Mouse (Mus musculus) intestine, embryonic 16.5 days (tissue): Measurements from ENCODE around the gene Adamts17. TPM values are rescaled to one million over a fixed set of nuclear protein-coding genes. Genes with fewer than 3 reads are reported as not detected.
A peak's percentile ranks its signal among the peaks of the same experiment; 100 is the strongest.

Experiments used
- ATAC-seq: fragments of 200-750 bp; cut with Nextera tagmentation; 2 replicates; pipeline ENCODE4 v1.8.0; 2017; ENCODE audit warnings: moderate TSS enrichment, moderate library complexity
- H3K27ac ChIP-seq: fragments of 300-500 bp; sonication (generic); 2 replicates; pipeline ENCODE4 v1.5.1; 2014; ENCODE audit warnings: mild to moderate bottlenecking, low read length
- H3K27me3 ChIP-seq: fragments of 300-500 bp; sonication (generic); replicated peaks from 2 replicates; pipeline ENCODE4 v1.6.1; 2014; ENCODE audit warnings: low read length, control low read depth, mixed read lengths; ENCODE audit not compliant: control insufficient read depth, insufficient read depth
- H3K36me3 ChIP-seq: fragments of 300-500 bp; sonication (generic); 2 replicates; pipeline ENCODE4 v1.6.1; 2014; ENCODE audit warnings: low read length, control low read depth; ENCODE audit not compliant: control insufficient read depth, insufficient read depth
- H3K4me1 ChIP-seq: fragments of 300-500 bp; sonication (generic); 2 replicates; pipeline ENCODE4 v1.6.1; 2014; ENCODE audit warnings: low read length, control low read depth, mixed read lengths; ENCODE audit not compliant: control insufficient read depth, insufficient read depth
- H3K4me2 ChIP-seq: fragments of 300-500 bp; sonication (generic); 2 replicates; pipeline ENCODE4 v1.6.1; 2014; ENCODE audit warnings: low read depth, low read length, control low read depth
- H3K4me3 ChIP-seq: fragments of 300-500 bp; sonication (generic); 2 replicates; pipeline ENCODE4 v1.5.1; 2014; ENCODE audit warnings: mild to moderate bottlenecking, low read length
- H3K9ac ChIP-seq: fragments of 300-500 bp; sonication (generic); 2 replicates; pipeline ENCODE4 v1.6.1; 2014; ENCODE audit warnings: low read depth, low read length
- H3K9me3 ChIP-seq: fragments of 300-500 bp; sonication (generic); 2 replicates; pipeline ENCODE4 v1.6.1; 2016; ENCODE audit warnings: low read length, control low read depth; ENCODE audit not compliant: control insufficient read depth
- WGBS: fragments of 180-500 bp; shearing (Covaris S2); extraction: QIAGEN DNeasy Blood & Tissue Kit; methylation state at CpG from one replicate; pipeline ENCODE4 v1.1.7; 2014; 5-methylcytosine and 5-hydroxymethylcytosine counted together
- polyA plus RNA-seq: library from polyadenylated mRNA; unstranded; fragments of >200 nt; fragmentation: Nextera tagmentation; extraction: Ambion mirVana; gene quantifications from 2 replicates; pipeline ENCODE4 v1.2.1, GENCODE M21; 2015

Adamts17 gene
- polyA plus RNA-seq, 1 experiment from 2014 or later, result 3.7 TPM

GRCm38 (mm10) chr7:66858247-66859075 is 18.9 kb downstream of the Adamts17 start:
- H3K36me3 ChIP-seq, result no peaks in the 10 kb centered on the region
- H3K4me3 ChIP-seq, result no peak overlapping the region
- no peaks in the 10 kb centered on the region for H3K27me3 ChIP-seq
- 50% methylated on average over 12 of the region's 12 CpGs for WGBS
- ATAC-seq, result peak; percentile 58; the same call in 1 of the 2 replicates
- H3K9me3 ChIP-seq, result no peaks in the 10 kb centered on the region
- H3K4me1 ChIP-seq, result peaks cover 3% of the 10 kb centered on the region; the same call in 1 of the 2 replicates
- no peak overlapping the region for H3K9ac ChIP-seq
- H3K4me2 ChIP-seq, result no peak overlapping the region
- 0 out of 2 replicates have a peak overlapping the region, but pooled peaks have one; percentile 31 for H3K27ac ChIP-seq

GRCm38 (mm10) chr7:66859220-66859619 is 19.7 kb downstream of the Adamts17 start:
- Histone ChIP-seq H3K4me2 (no peak overlapping the region), H3K4me1 (peaks cover 3% of the 10 kb centered on the region; the same call in 1 of the 2 replicates), H3K9me3 (no peaks in the 10 kb centered on the region), H3K36me3 (no peaks in the 10 kb centered on the region), H3K9ac (no peak overlapping the region), H3K27ac (no peak overlapping the region), H3K27me3 (no peaks in the 10 kb centered on the region), H3K4me3 (no peak overlapping the region)
- ATAC-seq, result no peak
- 87% methylated on average over 5 of the region's 5 CpGs for WGBS

GRCm38 (mm10) chr7:66866944-66867718 is 27.6 kb downstream of the Adamts17 start:
- no peaks in the 10 kb centered on the region for H3K27me3 ChIP-seq
- H3K4me2 ChIP-seq, result no peak overlapping the region
- 56% methylated on average over 19 of the region's 19 CpGs for WGBS
- H3K4me3 ChIP-seq, result no peak overlapping the region
- peak overlapping the region; percentile 78 for H3K27ac ChIP-seq
- ATAC-seq, result no peak
- no peak overlapping the region for H3K9ac ChIP-seq
- H3K36me3 ChIP-seq, result no peaks in the 10 kb centered on the region
- H3K9me3 ChIP-seq, result no peaks in the 10 kb centered on the region
- peaks cover 25% of the 10 kb centered on the region for H3K4me1 ChIP-seq

- Histone ChIP-seq H3K9ac (no peak overlapping the region), H3K27ac (peak overlapping the region; percentile 78), H3K4me1 (peaks cover 27% of the 10 kb centered on the region), H3K4me2 (no peak overlapping the region), H3K36me3 (no peaks in the 10 kb centered on the region), H3K27me3 (no peaks in the 10 kb centered on the region), H3K4me3 (no peak overlapping the region), H3K9me3 (no peaks in the 10 kb centered on the region)
- WGBS, result 40% methylated on average over 13 of the region's 13 CpGs
- ATAC-seq, result peak; percentile 60
Measured at GRCm38 (mm10) chr7:66867719-66868501, 28.4 kb downstream of the Adamts17 start.

DNA sequence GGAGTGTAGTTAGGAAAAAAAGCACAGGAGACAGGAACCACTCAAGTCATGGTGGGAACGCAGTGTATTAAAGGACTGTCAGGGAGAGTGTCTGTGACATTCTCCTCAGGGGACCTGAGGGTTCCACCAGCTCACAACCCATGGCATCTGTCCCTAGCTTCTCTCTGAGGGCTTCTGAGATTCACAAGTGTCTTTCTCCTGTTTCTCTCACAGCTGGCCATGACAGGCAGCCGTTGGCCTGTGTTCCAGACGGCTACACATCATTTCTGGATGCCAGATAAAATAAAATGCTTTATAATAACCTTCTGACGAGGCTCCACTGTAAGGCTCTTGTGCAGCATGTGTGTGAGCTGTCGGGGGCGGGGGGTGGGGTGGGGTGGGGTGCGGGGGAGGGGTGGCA is 32.0 kb downstream of the Adamts17 start:
- Histone ChIP-seq H3K27ac (peak overlapping the region; percentile 84), H3K4me1 (peaks cover 25% of the 10 kb centered on the region), H3K9ac (no peak overlapping the region), H3K9me3 (no peaks in the 10 kb centered on the region), H3K36me3 (no peaks in the 10 kb centered on the region), H3K4me3 (no peak overlapping the region), H3K4me2 (no peak overlapping the region), H3K27me3 (no peaks in the 10 kb centered on the region)
- peak; percentile 71 for ATAC-seq
- 47% methylated on average over 7 of the region's 7 CpGs for WGBS

DNA sequence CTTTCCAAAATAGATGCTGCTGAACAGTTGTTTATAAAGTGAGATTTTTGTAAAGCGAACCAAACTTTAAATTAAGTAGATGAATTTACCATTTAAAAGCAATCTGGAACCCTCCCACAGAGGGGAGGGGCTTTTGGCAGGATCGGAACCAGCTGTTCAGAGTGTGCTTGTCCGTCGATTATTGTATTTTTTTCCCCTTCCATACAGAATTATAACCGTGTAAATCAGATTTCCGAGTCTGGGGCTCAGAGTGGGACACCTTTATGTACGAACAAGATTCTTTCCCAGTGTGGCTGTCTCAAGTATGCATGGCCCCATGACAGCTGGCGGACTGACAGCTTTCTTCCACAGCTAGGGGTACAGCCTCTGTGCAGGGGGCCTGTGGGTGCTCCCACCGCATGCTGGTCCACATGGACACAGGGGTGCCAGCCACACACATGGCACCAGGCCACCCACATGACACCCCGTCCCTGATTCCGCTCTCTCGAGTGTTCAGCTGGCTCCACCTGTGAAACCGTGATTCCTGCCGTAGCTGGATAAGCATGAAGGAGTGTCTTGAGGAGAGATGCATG is 32.5 kb downstream of the Adamts17 start:
- 60% methylated on average over 14 of the region's 14 CpGs for whole genome bisulfite sequencing
- Histone ChIP-seq H3K27ac (peak overlapping the region; percentile 56), H3K4me3 (no peak overlapping the region), H3K36me3 (no peaks in the 10 kb centered on the region), H3K27me3 (no peaks in the 10 kb centered on the region), H3K4me2 (no peak overlapping the region), H3K4me1 (peaks cover 21% of the 10 kb centered on the region), H3K9me3 (no peaks in the 10 kb centered on the region), H3K9ac (no peak overlapping the region)
- ATAC-seq, result peak; percentile 53; the same call in 1 of the 2 replicates

DNA sequence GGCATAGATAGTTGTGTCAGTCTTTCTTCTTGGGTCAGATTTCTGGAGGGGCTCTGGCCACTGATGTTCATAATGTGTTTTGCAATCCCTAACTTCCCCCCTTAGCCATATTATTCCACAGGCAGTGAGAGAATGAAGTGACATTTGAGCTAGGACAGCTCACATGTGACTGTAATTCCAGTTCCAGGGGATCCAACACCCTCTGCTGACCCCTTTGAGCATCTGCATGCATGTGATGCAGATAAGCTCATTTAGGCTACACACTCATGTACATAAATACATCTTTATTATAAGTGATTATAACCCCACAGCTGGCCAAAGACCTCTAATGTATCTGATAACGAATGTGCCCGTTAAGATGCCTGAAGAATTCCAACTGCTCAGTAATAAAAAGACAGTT is 33.7 kb downstream of the Adamts17 start:
- WGBS, result 86% methylated on average over 2 of the region's 2 CpGs
- H3K36me3 ChIP-seq, result no peaks in the 10 kb centered on the region
- no peak overlapping the region for H3K9ac ChIP-seq
- no peak overlapping the region for H3K4me3 ChIP-seq
- no peaks in the 10 kb centered on the region for H3K27me3 ChIP-seq
- no peaks in the 10 kb centered on the region for H3K9me3 ChIP-seq
- peaks cover 13% of the 10 kb centered on the region for H3K4me1 ChIP-seq
- no peak for ATAC-seq
- no peak overlapping the region for H3K27ac ChIP-seq
- no peak overlapping the region for H3K4me2 ChIP-seq

DNA sequence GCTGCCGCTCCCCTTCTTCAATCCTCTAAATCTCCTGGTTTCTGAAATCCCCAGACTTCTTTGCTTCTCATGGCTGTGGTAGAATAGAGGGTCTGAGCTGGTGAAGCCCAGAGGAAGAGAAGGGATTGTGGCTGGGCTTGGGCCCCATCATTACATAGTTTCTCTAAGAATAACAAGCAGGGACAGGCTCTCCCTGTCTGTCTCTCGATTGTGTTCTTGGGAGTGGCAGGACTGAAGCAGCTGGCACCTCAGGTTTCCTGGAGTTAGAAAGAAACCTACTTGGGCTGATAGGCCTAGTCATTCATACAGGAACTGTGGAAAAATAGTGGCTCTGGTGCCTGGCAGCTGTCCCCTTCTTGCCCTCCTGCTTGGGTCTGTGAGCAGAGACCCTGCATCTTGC is 51.9 kb downstream of the Adamts17 start:
- no peak for ATAC-seq
- no peak overlapping the region for H3K4me2 ChIP-seq
- WGBS, result 70% methylated on average over 2 of the region's 2 CpGs
- no peaks in the 10 kb centered on the region for H3K4me1 ChIP-seq
- H3K27ac ChIP-seq, result no peak overlapping the region
- no peaks in the 10 kb centered on the region for H3K9me3 ChIP-seq
- H3K27me3 ChIP-seq, result no peaks in the 10 kb centered on the region
- H3K9ac ChIP-seq, result no peak overlapping the region
- H3K36me3 ChIP-seq, result no peaks in the 10 kb centered on the region
- H3K4me3 ChIP-seq, result no peak overlapping the region
